Mouse (Mus musculus) left cerebral cortex, postnatal 4 days (tissue): Measurements from ENCODE around the gene Lin9. TPM values are rescaled to one million over a fixed set of nuclear protein-coding genes. Genes with fewer than 3 reads are reported as not detected.

Experiments used
- DNase-seq: peaks from one replicate; pipeline ENCODE4 v3.0.0-alpha.2; 2022
- intact Hi-C: fragments of 180-260 bp; cut with DNase I; formaldehyde crosslinking; loops from one replicate; pipeline ENCODE4 v1.15.1; 2025
- total RNA-seq, 2 experiments: library from RNA; stranded (reverse); gene quantifications; 2 replicates each; pipeline ENCODE4 v1.2.3; 2021

Lin9 gene
- total RNA-seq, 2 experiments from 2014 or later = 5.8 to 6.9 TPM

DNA sequence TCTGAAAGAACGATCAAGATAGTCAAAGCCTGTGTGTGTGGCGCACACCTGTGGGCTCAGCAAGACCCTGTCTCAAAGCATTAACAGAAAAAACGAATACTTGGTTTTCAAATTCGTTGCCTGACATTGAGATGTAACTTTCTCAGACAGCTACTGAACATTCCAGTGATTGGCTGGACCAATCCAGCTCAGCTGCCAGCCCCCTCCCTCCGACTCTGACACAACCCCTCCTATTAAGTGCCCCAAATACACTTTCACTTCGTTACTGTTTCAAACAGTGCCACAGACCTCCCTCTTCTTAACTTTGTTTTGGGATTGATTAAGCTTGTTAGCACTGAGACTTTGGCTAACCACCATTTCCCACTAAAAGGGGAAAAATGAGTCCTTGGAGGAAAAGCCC lies 62.5 kb downstream of the Lin9 start:
- intact Hi-C loops = no loop called here

DNA sequence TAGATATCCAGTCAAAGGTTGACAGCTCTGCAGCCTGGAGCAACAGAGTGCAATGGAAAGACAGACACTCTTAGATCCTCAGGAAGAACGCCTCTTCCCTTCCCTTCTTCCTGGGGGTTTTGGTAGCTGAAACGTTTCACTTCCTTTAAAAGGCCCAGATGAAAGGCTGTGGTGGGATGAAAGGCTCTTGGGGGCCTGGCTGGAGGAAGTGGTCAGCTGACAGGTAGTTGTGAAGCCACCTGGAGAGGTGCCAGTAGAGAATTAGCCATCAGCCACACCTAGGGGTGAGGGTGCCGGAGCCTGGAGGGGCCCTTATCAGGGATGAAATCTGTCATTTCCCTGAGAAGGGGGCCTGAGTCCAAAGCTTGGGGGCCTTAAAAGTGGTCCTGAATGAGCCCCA lies 66.4 kb downstream of the Lin9 start:
- intact Hi-C loops = no loop called here
- DNase-seq = no peak

More for the DNA sequence above, 62.5 kb downstream of the Lin9 start:
- no peak for DNase-seq

DNA sequence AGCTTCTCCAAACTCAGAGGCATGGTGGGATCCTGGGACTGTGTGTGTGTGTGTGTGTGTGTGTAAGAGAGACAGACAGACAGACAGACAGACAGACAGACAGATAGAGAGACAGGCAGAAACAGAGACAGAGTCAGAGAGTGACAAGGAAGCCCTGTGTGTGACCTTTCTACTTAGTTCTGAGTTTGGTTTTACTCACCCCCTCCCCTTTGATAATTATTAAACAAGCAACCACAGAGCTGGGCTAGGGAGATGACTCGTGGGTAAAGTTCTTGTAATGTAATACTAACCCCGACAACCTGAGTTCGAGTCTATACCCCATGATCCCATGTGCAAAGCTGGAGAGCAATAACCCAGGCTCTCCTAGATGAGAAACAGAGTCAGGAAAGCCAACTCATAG lies 66.9 kb downstream of the Lin9 start:
- intact Hi-C loops = no loop called here
- no peak for DNase-seq

DNA sequence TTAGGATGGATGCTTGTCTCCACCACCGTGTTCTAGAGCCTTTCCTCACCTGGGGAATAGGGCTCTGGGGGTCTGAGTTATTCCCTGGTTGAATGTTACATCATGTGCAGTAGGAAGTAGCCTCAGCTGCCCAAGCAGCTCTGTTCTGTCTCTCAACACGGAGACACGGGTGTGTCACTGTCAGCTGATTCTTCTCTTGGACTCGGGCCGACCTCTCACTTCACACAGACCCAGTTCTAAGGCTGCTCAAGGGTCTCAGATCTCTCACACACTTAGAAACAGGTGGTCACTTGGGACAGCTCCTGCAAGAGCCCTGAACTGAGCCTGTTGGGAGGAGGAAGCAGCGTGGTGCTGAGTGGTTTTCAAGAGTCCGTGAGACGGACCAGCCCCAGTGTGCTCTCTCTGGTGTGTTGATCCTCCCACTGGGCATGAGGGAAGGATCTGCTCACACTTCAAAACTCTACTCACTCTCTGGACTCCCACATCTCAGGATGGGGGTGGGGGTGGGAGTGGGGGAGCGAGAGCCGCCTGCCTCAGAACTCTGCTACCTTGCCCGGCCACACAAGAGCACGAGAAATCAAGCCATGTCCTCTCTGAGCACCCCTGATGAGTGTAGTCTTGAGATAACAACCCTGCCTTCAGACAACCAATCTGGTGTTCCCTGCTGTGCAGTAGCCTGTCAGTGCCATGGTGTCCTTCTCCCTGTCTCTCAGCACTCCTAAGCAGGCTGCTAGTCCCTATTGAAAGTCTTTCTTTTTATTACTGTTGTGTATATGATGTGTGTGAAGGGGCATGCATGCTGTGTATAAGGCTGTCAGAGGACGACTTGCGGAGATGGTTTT lies 68.2 kb downstream of the Lin9 start:
- intact Hi-C loops = no loop called here
- DNase-seq = no peak

DNA sequence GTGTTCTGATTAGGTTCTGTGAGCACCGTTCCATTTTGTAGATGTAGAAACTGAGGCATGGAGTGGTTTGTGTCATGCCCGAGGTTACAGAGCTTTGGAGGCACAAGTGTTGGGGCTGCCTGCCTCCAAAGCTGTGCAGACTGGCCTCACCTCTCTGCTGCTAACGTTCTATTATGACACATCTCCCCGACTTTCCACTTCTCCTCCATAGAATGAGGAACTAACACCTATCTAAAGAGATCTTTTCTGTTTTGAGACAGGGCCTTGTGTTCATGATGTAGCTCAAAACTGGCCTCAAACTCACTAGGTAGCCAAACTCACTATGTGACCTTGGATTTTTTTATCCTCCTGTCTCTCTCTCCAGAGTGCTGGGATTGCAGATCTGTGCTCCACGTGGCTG lies 77.8 kb downstream of the Lin9 start:
- intact Hi-C loops = no loop called here
- no peak for DNase-seq

DNA sequence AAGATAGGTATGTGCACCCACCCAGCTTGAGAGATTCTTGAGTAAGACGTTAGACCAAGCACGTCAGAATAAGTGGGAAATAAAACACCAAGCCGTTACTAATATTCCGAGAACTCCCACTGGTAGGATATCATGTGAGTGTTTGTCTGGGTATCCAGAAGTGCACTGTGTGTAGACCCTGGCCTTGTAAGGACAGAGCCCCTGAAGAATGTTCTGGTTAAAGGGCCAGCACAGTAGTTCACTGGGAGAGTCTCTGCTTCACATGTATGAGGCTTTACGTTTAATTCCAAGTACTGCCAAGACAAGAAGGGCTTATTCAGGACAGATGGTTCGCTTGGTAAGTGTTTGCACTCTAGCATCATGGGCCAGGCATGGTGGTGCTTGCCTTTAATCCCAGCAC lies 78.5 kb downstream of the Lin9 start:
- intact Hi-C loops = no loop called here
- DNase-seq = no peak

DNA sequence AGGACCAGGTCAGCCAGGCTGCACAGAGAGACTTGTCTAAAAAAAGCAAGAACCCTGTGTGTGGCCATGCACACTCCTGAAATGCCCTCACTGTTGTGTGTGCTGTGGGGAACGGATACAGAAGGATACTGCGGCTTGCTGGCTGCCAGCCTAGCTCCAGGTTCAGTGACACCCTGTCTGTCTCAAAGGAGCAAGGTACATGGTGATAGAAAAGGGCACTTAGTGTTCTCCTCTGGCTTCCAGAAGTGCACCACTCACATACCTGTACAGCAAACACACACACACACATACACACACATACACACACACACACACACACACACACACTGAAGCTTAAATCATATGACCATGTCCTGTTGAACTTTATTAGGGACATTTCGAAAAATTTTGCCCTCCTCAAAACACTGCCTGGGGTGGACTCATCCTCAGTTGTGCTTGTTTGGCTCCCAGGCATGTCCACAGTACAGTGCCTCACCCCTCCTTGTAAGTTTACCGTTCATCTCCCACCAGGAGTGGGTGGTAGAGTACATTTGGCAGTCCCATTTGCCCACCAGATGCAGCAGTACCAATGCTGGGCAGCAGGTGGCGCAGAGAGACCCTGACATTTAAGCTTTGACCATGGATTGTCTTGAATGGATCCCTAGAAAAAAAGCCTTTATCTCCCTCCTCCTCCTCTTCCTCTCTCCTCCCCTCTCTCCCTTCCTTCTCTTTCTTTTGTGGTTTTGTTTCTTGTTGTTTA lies 79.2 kb downstream of the Lin9 start:
- peak; percentile 90 for DNase-seq
- intact Hi-C loops = no loop called here

DNA sequence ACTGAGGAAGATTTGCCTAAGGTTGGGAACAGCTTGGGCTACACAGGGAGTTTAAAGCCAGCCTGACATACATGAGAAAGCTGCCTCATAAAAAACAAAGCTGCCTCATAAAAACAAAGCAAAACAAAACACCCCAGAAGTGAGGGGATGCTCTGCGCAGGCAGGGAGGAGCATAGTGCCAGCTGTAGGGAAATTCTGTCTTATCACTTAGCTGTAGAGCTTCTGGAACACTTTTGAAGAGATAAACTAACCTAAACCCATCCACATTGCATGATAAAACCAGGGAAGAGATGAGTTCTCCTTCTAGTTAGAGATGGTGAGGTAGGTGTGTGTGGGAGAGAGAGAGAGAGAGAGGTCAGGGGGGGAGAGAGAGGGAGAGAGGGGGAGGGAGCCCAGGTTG lies 81.7 kb downstream of the Lin9 start:
- intact Hi-C loops = no loop called here
- DNase-seq = no peak

DNA sequence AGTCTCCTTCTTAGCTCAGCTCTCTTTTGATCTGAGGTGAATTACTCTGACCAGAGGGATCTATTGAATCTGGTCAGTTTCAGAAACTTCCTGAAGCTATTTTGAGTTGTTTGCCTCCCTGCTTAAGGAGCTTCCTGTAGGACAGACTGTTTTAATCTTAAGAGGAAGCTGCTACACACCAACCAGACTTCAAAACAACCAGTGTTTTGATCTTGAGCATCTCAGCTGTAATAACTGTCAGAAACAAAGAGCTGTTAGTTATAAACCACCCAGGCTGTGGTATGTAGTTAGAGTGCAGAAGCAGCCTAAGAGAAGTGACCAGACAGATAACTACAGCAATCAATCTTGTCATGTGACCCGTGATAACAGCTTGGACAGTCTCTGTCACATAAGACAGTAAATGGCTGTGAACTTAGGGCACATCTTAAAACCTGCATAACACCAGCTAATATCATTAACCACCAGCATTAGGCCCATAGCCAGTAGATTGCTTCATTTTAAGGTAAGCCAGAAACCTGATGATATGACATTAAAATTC lies 82.8 kb downstream of the Lin9 start:
- no peak for DNase-seq
- intact Hi-C loops = no loop called here

DNA sequence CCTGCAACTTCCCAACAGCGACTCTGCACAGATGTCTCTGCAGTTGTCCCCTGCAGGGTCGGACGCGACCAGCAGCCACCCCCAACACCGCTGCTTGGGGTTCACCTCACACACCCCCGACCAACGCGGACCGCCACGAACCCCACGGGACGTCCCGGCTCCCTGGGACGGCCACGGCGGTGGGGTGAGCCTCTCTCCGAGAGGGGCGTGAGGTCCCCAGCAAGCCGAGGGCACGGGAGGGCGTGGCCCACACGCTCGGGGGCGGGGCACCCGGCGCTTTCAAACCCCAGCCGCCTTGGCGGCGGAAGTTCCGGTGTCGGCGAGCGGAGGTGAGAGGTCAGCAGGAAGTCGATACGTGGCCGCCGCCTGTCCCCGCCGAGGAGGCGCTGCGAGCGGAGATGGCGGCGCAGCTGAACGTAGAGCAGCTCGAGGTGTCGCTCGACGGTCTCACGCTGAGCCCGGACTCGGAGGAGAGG lies 84.8 kb downstream of the Lin9 start, which contains the start of gene Acbd3:
Acbd3 (plus strand) TSS at position 340 of the 476 bp plus-strand sequence.
- intact Hi-C loops = no loop called here
- peak; percentile 92 for DNase-seq

DNA sequence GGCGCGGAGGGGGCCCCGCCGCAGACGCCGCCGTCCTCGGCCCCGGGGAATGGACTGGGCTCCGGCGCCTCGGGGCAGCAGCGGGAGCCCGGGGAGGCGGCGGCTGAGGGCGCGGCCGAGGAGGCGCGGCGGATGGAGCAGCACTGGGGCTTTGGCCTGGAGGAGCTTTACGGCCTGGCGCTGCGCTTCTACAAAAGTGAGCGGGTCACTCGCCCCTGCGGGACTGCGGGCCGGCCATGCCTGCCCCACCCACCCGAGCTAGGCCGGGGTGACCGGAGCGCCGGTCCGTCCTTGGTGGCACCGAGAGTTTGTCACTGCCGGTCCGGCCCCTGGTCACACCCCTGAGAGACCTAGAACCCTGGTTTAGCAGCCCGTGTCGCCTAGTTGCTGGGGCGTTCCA lies 85.2 kb downstream of the Lin9 start:
- DNase-seq = no peak
- intact Hi-C loops = no loop called here

DNA sequence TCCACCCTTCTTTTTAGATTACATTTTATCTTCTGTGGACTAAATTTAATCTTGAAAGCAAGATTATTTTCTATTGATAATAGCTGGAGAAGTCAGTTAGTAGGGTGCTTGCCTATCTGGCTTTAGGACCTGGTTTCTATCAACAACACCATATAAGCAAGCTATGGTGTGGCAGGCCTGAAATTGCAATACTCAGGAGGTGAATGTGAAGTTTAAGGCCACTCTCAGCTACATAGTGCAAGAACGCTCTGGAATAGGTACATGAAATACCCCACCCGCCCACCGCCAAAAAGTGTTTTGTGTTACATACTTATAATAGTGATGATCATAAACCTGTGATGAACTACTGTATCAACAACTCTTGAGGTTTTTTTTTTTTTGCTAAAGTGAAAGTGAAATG lies 88.3 kb downstream of the Lin9 start:
- intact Hi-C loops = no loop called here
- DNase-seq = no peak

Other genes with a start within 250 kb of the Lin9 start
- gene Stum, start 157.6 kb upstream of the Lin9 start, total RNA-seq = 10 to 100 TPM; 86.3 to 98.1 TPM
- gene Parp1, start 72.2 kb upstream of the Lin9 start, total RNA-seq = 100 to 1,000 TPM; 109 to 113 TPM
- gene Mixl1, start 55.9 kb downstream of the Lin9 start, total RNA-seq = not detected
- gene Acbd3, start 84.9 kb downstream of the Lin9 start, total RNA-seq = 10 to 100 TPM; 39.4 to 42.5 TPM
- 100 to 1,000 TPM; 848 to 881 TPM for gene H3f3a, start 172.8 kb downstream of the Lin9 start, total RNA-seq
- 10 to 100 TPM; 28.4 to 29.0 TPM for gene Sde2, start 210.0 kb downstream of the Lin9 start, total RNA-seq